Mouse (Mus musculus) NIH3T3 (cell line): ENCODE data around the gene Clec4n.
"Not testable (repeated sequence)": the region's sequence is repeated elsewhere in the genome, so short reads cannot be mapped to it uniquely, and the experiment has no call there.

Experiments
- DNase-seq: peaks from one replicate; pipeline ENCODE4 v3.0.0-alpha.2; 2012; ENCODE audit warnings: low read depth

Clec4n gene

GRCm38 (mm10) chr6:123229644-123230043 is at the start of gene Clec4n:
Gene Clec4n (plus strand): TSS chr6:123229843.
- DNase-seq = no peak

GRCm38 (mm10) chr6:123184862-123185261 is 44.8 kb upstream of the Clec4n start:
- DNase-seq = peak; percentile 28

DNA sequence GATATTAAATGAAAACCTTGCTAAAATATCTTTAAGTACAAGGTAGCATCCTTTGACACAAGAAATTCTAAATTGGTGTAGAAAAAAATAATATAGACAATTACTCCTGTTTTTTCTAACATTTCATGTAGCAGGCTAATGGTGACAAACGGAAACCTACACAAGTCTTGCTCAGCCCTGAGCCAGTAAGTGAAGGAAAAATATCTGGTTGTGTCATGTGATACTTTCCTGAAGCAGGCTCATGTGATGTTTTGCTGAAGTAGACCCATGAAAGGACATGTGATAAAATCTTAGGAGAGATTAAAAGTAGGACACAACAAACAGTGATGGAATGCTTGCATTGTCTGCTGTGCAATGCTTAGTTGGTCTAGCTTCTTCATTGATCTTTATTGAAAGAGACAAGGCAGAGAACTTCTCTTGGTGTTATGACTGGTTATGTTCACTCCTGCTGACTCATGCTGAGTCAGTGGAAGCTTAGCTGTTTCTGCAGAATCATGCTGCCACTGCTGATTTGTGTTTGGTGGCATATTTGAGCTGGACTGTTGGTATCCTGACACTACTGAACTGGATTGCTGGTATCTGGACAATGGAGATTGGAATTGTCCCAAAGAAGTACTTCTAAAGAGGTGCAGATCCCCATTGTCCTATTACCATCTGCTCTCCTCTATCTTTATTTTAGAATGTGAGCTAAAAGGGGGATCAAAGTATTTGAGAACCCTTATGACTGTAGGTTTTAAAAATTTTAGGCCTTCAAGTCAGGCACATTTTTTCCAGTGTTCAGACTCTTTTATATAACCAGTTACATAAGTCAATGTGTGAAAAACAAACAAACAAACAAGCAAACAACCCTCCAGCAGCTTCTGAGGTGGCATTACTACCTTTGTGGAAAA is 22.2 kb upstream of the Clec4n start:
- DNase-seq = peak; percentile 26

- not testable (repeated sequence) for DNase-seq
Measured at GRCm38 (mm10) chr6:123208077-123208439, 21.6 kb upstream of the Clec4n start.

GRCm38 (mm10) chr6:123211726-123212125 is 17.9 kb upstream of the Clec4n start:
- no peak for DNase-seq

DNA sequence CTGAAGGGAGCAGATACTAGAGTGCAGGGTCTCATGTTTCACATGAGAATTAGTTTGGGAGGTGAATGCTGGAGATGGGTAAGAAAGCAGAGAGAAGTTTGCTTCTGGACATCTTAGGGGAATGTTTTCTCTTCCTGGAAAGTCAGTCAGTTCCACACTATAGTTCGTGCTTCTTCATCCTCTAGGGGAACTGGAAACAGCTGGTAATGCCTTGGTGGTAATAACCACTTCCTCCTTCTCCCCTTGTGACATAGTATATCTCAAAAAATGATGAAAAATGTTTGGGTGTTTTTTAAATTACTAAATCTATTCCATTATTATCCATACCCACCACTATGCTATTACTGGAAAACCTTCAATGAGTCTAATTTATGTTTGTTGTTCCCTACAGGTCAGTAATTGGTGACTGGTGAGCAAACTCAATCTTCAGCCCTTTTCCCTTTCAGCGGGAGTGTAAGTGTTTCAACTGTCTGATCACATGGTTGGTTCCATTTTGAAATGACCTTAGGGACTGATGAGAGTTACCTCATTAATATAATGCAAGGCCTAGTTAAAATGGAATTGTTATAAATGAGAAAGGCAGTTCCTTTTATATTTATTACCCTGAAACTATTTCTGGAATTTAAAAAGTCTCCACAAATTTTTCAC is 2.0 kb upstream of the Clec4n start:
- no peak for DNase-seq

DNA sequence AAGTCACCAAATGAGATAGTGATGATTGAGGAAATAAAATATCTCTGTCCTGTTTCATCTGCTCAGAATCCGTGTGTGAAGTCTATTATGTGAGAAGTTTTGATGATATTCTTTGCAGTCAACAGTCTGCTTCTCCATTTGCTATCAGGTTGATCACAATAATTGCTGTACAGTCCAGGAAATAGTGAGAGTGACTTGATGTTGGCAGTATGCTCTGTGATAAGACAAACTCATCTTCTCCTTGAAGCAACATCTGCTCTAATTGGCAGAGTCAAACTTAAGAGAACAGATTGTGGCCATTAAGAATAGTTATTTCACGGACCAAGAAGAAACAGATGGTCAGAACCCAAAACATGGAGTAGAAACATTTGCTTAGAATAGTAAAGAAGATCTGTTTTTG is 1.5 kb downstream of the Clec4n start:
- no peak for DNase-seq

DNA sequence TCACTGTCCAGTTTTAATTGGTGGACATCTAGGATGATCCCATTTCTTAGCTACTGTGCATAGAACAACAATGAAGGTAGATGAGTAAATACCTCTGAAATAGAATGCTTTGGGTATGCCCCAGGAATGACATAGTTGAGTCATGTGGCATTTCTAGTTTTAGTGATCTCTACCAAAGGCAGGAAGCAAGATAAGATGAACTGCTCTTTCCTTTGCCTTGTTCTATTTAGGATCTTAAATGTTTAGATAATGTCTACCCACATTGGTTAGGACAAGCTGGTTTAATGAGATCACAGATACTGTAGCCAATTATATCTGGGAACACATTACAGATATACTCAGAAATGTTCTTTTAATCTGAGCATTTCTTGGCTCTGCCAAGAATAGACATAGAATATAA is 7.9 kb downstream of the Clec4n start:
- no peak for DNase-seq

- no peak for DNase-seq
Measured at GRCm38 (mm10) chr6:123244201-123244600, 14.6 kb downstream of the Clec4n start.

GRCm38 (mm10) chr6:123248862-123249261 is 19.2 kb downstream of the Clec4n start:
- not testable (repeated sequence) for DNase-seq

DNA sequence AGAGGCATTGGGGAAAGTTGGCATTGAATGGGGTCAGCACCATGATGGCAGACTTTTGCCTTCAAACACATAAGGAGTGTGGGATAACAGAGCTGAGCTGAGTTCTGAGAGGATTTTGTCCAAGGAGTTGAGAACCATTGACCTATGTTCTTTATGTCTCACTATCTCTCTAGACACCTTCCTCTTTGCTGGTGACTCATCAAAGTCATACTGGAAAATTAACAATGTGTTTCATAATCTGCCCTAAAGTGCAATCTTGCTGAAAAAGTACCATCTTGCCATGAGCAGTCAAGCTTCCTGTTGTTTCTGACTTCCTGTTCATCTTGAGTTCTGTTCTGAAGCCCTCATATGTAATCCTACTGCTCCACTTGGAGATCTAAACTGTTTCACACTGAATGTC is 23.1 kb downstream of the Clec4n start:
- no peak for DNase-seq

DNA sequence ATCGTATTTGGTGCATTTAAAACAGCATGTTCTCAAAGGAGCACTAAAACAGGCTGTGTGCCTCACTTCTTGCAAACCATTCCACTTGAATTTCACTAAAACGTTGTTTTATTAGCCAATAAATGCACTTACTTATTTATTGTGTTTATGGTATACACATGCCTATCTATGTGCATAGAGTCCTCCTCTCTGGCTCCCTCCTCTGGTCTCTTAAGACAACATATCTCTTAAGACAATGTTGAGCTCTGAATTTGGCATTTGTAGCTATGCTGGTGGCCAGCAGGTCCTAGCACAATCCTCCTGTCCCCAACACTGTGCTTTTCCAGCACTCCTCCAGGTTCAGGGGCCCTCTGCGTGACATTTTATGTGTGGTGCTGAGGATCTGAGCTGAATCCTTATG is 29.3 kb downstream of the Clec4n start:
- DNase-seq = no peak

- DNase-seq = no peak
Measured at GRCm38 (mm10) chr6:123259889-123260603, 30.4 kb downstream of the Clec4n start.

DNA sequence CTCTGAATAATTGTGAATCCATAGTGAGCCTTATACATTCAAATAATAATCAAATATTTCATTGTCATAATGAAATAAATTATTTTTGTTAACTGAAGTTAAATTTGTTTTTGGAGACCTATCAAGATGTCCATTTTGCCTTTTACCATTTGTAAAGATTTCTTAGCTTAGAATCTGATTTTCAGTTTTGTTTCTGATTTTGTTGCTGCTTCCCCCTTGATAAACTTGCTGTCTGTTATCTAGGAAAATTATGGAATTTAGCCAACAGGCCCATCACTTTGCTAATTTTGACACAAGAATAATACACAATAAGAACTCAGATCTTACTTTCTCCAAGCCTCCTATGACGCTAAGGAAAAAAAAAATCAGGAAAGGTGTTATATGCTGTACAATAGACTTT is 31.2 kb downstream of the Clec4n start:
- DNase-seq = no peak

GRCm38 (mm10) chr6:123261555-123262161 is 32.0 kb downstream of the Clec4n start, which contains the start of gene Clec4d:
Gene Clec4d (plus strand): TSS chr6:123262111.
- no peak for DNase-seq

- no peak for DNase-seq
Measured at GRCm38 (mm10) chr6:123264194-123264593, 34.6 kb downstream of the Clec4n start.

DNA sequence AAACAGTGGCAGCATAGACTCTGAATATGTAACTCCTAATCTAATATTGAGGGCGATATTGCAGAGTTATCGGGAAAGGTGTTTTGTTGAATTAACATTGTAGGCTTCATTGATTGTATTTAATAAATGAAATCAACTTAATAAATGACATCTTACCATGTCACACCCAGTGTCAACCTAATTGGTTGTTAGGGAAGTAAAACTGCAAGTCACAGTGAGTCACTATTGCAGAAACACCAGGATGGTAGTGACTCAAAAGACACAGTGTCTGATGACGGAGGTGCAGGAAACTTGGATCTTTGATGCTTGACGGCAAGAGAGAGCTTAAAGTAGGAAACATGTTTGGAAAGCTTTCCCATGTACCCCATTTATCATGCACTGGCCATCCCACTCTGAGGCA is 36.2 kb downstream of the Clec4n start:
- no peak for DNase-seq

DNA sequence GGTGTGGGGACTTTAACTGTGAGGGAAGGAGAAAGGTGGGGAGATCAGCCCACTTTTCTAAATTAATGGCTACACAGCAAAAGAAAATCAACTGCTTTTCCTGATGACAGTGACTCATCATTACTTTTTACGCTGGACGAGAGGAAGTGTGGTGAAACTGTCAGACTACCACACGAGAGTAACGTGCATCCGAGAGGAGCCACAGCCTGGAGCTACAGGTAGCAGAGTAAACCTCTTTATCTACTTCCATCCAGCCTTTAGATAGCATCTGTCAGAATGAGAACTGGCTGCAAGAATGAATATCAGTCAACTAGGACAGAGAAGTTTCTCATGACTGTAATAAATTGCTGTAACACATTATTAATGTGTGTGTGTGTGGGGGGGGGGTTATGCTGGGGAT is 37.3 kb downstream of the Clec4n start:
- no peak for DNase-seq

DNA sequence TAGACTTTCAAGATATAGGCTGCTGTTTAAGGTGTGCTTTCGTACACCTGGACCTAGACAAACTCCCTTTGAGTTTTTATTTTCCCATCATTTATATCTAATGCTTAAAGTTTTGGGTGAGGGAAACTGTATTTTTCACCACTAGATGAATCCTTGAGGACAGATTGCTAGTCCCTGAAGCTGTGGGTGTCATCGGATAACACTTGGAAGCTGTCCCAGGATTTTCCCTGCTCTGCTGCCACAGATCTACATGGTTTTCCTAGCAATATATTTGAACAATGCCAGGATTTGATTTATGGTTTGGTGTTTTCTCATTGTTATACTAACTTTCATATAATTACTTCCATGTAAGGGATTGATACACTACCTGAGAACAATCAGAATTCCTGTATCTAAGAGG is 49.8 kb downstream of the Clec4n start:
- DNase-seq = no peak

DNA sequence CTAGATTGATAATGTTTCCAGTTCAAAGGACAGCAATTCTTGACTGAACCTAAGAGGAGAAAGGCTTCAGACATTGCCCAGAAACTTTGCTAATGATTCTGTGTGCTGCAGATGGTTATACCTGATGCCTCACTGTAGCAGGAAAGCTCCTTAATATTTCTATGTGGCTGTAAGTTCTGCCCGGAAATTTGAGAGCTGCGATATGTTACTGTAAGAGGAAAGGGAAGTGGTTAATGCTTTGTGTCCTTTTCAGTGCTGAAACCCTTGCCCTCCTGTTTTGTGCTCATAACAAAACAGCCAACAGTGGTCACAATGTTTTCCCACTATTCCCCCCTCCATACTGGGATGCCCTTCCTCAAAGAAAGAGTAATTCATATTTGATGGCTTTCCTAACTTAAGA is 56.7 kb downstream of the Clec4n start:
- DNase-seq = no peak

DNA sequence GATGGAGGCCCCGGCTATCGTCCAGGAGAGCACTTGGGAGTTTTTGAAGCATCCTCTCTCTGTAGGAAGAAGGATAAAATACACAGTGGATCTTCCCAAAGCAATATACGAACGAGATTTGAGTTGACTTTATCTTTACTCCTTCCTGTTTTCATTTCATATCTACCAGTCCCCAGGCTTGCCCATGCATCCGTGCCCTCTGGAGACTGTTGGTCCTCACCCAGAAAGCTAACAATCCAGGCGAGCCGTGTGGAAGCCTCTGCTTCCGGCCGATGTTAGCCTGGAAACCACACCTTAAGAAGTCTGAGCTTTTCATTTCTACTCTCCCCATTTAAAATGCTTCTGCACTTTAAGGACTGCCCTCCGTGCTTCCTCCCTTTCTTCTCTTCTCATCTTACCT is 59.3 kb downstream of the Clec4n start:
- no peak for DNase-seq

DNA sequence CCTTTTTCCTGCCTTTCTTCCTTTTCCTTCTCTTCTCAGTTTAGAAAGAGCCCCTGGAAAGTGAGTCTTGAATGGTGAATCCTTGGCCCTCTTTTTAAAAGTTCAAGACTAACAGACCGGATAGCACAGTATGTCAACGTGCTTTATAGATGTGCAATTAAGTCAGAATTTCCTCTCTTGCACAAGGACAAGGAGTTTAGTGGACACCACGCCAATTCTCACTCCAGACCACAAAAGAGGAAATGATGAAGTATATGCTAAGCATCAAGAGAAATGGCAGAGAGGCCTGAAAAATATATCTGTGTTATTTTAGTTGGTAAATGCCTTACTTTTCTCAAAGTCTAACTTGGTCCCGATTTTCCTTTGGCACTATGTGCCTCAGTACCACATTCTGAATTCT is 60.1 kb downstream of the Clec4n start, which contains the start of gene Clec4e:
Gene Clec4e, minus strand, starts transcription at position 118 of the 400 bp plus-strand sequence.
- DNase-seq = no peak
